Mouse (Mus musculus): Measurements from ENCODE around the gene Nkd1.

The Nkd1 gene

GRCm38 (mm10) chr8:88537998-88538975 is 17.1 kb downstream of the Nkd1 start:
- no peak for DNase-seq (ENCODE audit: low spot score)

GRCm38 (mm10) chr8:88538976-88539371 is 17.8 kb downstream of the Nkd1 start:
- DNase-seq (ENCODE audit: low spot score) = no peak

GRCm38 (mm10) chr8:88539963-88540362 is 18.8 kb downstream of the Nkd1 start:
- no peak for DNase-seq (ENCODE audit: low spot score)

GRCm38 (mm10) chr8:88542596-88543213 is 21.6 kb downstream of the Nkd1 start:
- DNase-seq (ENCODE audit: low spot score) = no peak

- no peak for DNase-seq (ENCODE audit: low spot score)
Observed at GRCm38 (mm10) chr8:88544677-88545076, 23.5 kb downstream of the Nkd1 start.

GRCm38 (mm10) chr8:88545441-88545840 is 24.3 kb downstream of the Nkd1 start:
- DNase-seq (ENCODE audit: low spot score) = no peak

GRCm38 (mm10) chr8:88546032-88546732 is 25.0 kb downstream of the Nkd1 start:
- no peak for DNase-seq (ENCODE audit: low spot score)

- no peak for DNase-seq (ENCODE audit: low spot score)
Observed at GRCm38 (mm10) chr8:88555669-88556068, 34.5 kb downstream of the Nkd1 start.

GRCm38 (mm10) chr8:88559985-88560473 is 38.9 kb downstream of the Nkd1 start:
- DNase-seq (ENCODE audit: low spot score) = no peak

GRCm38 (mm10) chr8:88561402-88561801 is 40.2 kb downstream of the Nkd1 start:
- DNase-seq (ENCODE audit: low spot score) = no peak

- DNase-seq (ENCODE audit: low spot score) = no peak
Observed at GRCm38 (mm10) chr8:88564256-88564903, 43.2 kb downstream of the Nkd1 start.

- DNase-seq (ENCODE audit: low spot score) = no peak
Observed at GRCm38 (mm10) chr8:88566119-88566518, 45.0 kb downstream of the Nkd1 start.

GRCm38 (mm10) chr8:88567314-88568121 is 46.4 kb downstream of the Nkd1 start:
- DNase-seq (ENCODE audit: low spot score) = peak; percentile 10

GRCm38 (mm10) chr8:88568211-88568610 is 47.1 kb downstream of the Nkd1 start:
- no peak for DNase-seq (ENCODE audit: low spot score)

- DNase-seq (ENCODE audit: low spot score) = no peak
Observed at GRCm38 (mm10) chr8:88569366-88569765, 48.2 kb downstream of the Nkd1 start.

GRCm38 (mm10) chr8:88570293-88570998 is 49.3 kb downstream of the Nkd1 start:
- DNase-seq (ENCODE audit: low spot score) = no peak

GRCm38 (mm10) chr8:88571434-88572184 is 50.5 kb downstream of the Nkd1 start:
- no peak for DNase-seq (ENCODE audit: low spot score)

GRCm38 (mm10) chr8:88572185-88572909 is 51.2 kb downstream of the Nkd1 start:
- DNase-seq (ENCODE audit: low spot score) = no peak

All from T-cell, adult 2 months (primary cell).